Mouse (Mus musculus) ovary, postnatal 10 days (tissue): ENCODE results near the gene Vegfb.
"Not testable (repeated sequence)": the region's sequence is repeated elsewhere in the genome, so short reads cannot be mapped to it uniquely, and the experiment has no call there.

Source experiments
- DNase-seq: peaks from one replicate; pipeline ENCODE4 v3.0.0; 2022; ENCODE audit warnings: low spot score

The Vegfb gene

DNA sequence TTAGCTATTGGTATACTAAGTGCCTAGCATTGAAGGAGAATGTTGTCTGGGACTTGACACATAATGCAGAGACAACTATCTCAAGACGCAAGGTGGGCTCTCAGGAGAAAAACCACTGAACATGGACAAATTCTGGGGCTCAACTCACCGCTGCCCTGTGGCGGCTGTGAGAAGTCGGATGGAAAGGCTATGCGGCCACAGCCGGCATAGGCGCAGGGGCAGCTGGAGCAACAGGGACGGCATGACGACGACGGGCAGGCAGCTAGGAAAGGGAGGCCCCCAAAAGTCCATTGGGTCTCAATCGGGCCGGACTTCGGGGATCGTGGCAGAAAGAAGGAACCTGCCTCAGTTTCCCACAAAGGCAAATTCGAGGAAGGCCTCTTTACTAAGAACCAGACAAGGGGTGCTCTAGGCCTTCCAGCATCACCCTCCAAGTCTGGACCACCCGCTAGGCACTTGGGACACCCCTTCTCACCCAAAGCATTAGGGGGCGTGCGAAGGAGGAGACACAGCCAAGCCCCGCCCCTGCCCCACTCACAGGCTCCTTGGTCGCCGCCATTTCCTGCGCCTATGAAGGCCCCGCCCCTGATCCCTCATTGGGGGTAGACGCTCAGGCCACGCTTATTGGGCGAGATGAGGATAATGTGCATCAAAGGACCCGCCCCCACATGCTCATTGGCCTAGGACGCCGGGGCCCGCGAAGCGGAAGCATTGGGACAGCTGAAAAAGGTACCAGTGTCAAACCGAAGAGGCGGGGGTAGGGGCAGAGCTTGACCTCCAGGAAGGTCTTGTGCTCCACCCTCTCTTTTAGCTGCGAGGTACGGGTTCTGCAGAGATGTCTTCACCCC lies 4.8 kb upstream of the Vegfb start, which contains the start of gene Dnajc4:
Dnajc4 (minus strand) TSS at position 562 of the 848 bp plus-strand sequence.
- DNase-seq, result peak; percentile 80

- DNase-seq, result not testable (repeated sequence)
These were observed 3.7 kb upstream of the Vegfb start for GRCm38 (mm10) chr19:6991166-6991565.

GRCm38 (mm10) chr19:6990712-6991111 lies 3.3 kb upstream of the Vegfb start:
- no peak for DNase-seq

DNA sequence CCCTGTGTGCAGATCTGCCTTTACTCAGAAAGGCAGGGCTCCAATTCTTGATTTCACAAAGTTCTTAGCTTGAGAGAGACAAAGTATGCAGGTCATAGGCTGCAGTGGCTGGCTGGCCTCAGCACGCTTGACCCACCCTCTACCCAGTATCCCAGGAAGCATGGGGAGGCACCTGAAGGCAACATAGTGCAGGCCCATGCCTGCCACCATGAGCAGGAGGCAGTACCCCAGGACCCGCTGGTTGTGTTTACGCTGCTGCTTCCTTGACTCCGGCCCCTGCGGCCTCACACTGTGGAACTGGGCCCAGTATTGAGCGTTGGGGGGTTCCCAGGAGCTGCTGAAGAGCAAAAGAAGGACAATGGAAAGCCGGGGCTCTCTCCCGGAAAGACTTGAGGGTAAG lies 1.8 kb upstream of the Vegfb start:
- no peak for DNase-seq

DNA sequence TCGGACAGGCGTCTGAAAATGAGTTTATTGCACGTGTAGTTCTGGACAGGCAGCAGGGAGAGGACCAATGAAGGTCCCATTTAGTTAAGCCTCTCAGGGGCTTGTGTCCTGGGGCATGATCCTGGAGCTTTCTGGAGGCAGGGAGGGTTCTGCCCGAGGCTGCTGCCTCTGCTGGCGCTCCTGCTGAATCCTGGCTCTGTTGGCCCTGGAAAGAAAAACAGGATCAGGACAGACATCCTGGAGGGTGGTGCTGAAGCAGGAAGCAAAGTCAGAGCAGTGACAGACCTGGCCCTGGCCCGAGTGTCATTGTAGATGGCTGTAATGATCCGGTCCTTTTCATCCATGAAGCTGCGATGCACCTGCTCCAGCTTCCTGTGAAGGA lies 444 bp upstream of the Vegfb start:
- DNase-seq, result no peak

DNA sequence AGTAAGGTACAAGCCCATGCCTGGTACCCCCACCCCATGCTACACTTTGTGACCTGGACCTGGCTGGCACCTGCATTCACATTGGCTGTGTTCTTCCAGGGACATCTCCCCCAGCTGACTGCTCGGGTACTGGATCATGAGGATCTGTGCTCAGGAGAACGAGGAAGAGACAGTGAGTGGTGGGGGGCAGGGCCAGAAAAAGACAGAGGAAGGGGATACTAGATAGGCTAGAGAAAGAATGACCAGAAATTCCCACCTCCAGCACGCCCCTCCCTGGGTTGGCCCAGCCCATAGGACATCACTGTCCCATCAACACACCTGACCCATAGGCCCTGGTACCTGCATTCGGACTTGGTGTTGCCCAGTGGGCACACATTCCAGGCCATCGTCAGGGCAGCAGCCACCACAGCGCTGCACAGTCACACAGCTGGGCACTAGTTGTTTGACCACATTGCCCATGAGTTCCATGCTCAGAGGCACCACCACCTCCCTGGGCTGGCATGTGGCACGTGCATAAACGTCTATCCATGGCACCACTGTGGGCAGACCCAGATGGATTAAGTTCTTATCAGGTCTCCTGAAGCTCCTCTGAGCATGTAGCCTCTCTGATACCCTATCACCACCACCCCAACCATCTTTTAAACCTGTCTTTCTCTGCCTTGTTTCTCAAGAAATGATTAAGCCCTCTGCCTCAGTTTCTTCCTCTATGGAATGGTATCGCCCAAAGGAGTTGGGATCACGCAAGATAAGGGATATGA lies 1.3 kb downstream of the Vegfb start:
- no peak for DNase-seq

- no peak for DNase-seq
These were observed 2.2 kb downstream of the Vegfb start for GRCm38 (mm10) chr19:6985300-6985699.

- no peak for DNase-seq
These were observed 3.8 kb downstream of the Vegfb start for GRCm38 (mm10) chr19:6983621-6984020.

GRCm38 (mm10) chr19:6981465-6981864 lies 6.0 kb downstream of the Vegfb start:
- DNase-seq, result no peak

DNA sequence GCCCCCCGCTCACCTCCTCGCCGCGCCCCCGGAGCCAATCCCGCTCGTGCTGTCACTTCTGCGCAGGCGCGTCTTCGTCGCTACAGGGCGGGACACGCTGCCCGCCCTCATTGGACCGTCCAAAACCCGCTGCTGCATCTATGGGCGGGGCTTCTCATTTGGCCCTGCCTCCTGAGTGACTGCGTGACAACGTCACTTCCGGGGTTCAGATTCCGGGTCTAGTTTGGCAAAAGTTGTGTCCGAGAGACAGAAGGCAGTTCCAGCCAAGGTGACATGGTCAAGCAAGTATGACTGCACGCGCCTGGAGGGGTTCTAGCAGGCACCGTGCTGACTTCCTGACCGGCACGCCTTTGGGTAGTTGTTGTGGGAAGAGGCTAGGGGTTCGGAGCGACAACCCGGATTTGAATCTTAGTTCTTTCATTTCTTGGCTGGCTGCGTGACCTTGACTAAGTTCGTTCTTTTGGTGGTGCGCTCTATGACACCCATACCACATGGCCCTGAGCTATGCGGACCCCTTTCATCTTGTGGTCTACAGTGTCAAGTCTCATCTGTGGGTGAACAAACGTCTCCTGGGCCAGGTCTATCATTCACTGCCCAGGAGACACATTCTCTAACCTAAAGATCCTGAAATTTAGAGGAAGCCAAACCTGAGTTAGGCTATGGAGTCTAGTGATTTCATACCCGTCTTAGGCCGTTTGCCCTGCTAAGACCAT lies 6.9 kb downstream of the Vegfb start, which contains the start of gene Fkbp2:
Fkbp2 (minus strand) TSS at position 121 of the 713 bp plus-strand sequence.
- peak; percentile 99 for DNase-seq

- DNase-seq, result peak; percentile 99
These were observed 7.7 kb downstream of the Vegfb start for GRCm38 (mm10) chr19:6979486-6980380.

DNA sequence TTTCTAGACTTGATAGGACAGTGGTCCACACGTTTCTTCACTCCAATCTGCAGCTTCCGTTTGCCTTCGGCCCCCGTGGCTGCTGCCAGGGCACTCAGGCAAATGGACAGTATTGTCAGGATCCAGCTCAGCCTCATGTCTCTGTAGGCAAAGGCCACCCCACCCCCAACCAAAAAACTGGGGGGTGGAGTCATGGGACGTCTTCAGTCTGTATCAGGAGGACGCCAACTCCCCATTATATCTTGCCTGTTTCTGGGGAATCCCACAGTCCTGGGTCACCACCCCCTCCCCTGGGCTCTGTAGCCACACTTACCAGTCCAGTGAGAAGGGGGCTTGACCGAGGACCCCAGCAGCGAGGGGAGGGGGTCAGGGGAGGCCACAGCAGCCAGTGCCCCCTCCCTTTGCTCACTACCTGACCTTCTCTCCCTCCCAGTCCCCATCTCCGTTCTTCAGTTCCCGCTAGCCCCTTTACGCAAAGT lies 8.4 kb downstream of the Vegfb start:
- no peak for DNase-seq

DNA sequence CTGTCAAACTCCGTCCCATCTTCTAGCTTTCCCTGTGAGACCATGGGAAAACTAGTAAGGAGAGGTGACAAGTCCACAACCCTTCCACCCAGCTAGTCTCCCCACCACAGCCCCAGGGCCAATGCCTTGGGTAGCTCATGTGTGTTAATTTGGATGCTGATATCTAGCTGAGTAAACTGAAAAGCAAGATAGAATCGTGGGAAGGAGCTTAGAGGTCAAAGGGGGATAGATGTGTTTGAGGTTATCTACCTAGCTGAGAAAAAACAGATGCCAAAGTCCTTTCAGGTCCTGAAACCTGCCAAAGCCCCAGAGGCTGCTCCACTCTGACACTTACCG lies 8.8 kb downstream of the Vegfb start:
- DNase-seq, result no peak

DNA sequence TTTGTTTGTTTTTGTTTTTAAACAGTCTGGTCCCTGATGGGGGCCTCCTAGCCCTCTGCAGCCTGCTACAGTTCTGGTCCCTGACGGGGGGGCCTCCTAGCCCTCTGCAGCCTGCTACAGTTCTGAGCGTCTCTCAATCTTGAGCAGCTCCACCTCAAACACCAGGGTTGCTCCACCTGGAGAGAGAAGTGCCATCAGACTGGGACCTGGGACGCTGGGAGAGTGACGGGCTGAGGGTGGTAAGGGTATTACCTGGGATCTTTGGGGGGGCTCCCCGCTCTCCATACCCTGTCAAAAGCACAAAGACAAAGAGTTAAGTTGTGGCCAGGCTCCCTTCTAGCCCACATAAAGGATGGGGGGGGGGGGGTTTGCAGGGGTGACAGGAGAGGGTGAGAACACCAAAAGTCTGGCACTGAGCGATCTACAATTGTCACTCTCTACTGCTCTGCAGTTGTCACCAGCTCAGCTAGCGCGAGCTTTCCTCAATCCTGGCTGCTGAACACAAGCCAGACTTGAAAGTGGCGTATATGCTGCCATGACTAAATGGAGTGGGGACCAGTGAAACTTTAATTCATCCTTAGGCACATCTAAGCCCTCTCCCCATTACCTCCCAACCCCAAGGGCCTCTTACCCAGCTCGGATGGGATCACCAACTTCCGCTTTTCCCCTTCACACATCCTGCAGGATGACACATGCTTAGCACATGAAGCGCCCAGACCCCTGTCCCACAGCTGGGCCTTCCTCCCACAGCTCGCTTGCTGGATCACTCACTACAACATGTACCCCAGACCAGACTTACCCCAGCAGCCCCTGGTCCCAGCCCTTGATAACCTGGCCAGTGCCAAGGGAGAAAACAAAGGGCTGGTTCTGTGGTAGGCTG lies 9.5 kb downstream of the Vegfb start:
- no peak for DNase-seq

GRCm38 (mm10) chr19:6975537-6976521 lies 11.6 kb downstream of the Vegfb start, which contains the start of gene Plcb3:
Gene Plcb3 (minus strand): TSS chr19:6976470.
- no peak for DNase-seq

GRCm38 (mm10) chr19:6974211-6975205 lies 12.9 kb downstream of the Vegfb start, which contains the start of gene Ppp1r14b:
Gene Ppp1r14b (plus strand): TSS chr19:6974968.
- no peak for DNase-seq

DNA sequence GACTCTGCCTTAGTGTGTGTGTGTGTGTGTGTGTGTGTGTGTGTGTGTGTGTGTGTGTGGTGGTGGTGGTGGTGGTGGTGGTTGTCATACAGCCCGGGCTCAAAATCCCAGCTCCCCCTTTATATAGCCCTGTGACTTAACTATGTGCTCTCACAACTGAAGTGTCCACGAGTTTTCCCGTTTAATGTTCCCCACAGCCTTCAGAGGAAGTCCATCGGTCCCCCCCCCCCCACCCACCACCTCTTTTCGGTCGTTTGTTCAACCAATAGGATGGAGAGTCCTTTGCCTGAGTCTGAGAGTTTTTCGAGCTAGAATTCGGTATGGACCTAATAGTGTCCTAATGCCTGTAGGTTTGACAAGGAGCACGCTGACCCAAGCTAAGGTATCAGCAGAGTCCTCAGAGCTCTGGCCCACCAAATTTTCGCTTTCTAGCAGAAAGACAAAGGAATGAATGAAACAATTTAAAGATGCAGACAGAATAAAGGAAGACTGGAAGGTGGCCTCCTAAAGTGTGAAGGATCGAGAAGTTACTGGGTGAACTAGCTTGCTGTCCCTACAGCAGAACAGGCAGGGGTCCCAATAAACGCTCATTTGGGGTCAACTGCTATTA lies 13.8 kb downstream of the Vegfb start:
- no peak for DNase-seq
